Comparison of ENCODE assay signal across 23 mouse cellular contexts in the genomic region with DNA sequence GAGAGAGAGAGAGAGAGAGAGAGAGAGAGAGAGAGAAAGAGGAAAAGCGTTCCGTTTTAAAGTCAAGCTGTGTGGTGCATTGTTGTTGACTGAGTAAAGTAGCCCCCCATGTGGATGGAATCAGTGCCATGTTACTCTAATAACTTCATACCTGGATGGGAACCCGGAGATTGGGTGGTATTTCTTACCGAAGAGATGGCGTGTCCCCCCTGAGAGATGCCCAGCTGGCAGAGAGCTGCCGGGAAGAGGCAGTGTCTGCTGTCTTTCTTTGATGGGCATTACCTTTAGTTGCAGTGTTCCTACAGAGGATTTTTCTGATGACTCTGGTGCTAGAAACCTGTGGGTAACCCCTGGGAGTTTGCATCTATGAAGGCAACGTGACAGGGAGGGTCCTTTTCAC. TPM values are rescaled to one million over a fixed set of nuclear protein-coding genes. Genes with fewer than 3 reads are reported as not detected.
DNase-seq lines count a peak whose midpoint lies in the region; ATAC-seq and TF ChIP-seq lines count a peak whose summit lies in the region.
"Had no signal": no experiment of that assay in that cellular context is flagged by ENCODE, and none has a peak within 500 bp of the region (broad histone marks: within the 10 kb centered on the region; RNA-seq: fewer than 3 reads in every experiment).

No protein-coding gene starts in this region.

- no peak overlapping the region for H3K9ac ChIP-seq in forebrain, embryonic 13.5 days
- no peak overlapping the region for H3K9ac ChIP-seq in hindbrain, postnatal 0 days (replicated peaks; ENCODE audit: low read length)
- H3K9ac ChIP-seq in hindbrain, embryonic 16.5 days (ENCODE audit: low read depth, low read length): no peak overlapping the region
- H3K9ac ChIP-seq in forebrain, postnatal 0 days: no peak overlapping the region
- H3K9ac ChIP-seq: embryonic facial prominence, embryonic 13.5 days; hindbrain, embryonic 13.5 days had no signal

- no peaks in the 10 kb centered on the region for H3K27me3 ChIP-seq in forebrain, embryonic 13.5 days
- no peaks in the 10 kb centered on the region for H3K27me3 ChIP-seq in forebrain, embryonic 10.5 days (ENCODE audit: poor library complexity, severe bottlenecking)
- no peaks in the 10 kb centered on the region for H3K27me3 ChIP-seq in hindbrain, postnatal 0 days (ENCODE audit: insufficient read depth, low read length)
- no peaks in the 10 kb centered on the region for H3K27me3 ChIP-seq in hindbrain, embryonic 16.5 days (replicated peaks; ENCODE audit: control insufficient read depth, insufficient read depth, low read length)
- H3K27me3 ChIP-seq in forebrain, postnatal 0 days (ENCODE audit: insufficient read depth, low read length): no peaks in the 10 kb centered on the region
- H3K27me3 ChIP-seq: CH12.LX; embryonic facial prominence, embryonic 13.5 days; hindbrain, embryonic 13.5 days; Patski had no signal

- no peaks in the 10 kb centered on the region for H3K36me3 ChIP-seq in forebrain, embryonic 13.5 days (ENCODE audit: poor library complexity, severe bottlenecking)
- H3K36me3 ChIP-seq in forebrain, embryonic 10.5 days (replicated peaks): no peaks in the 10 kb centered on the region
- H3K36me3 ChIP-seq in hindbrain, postnatal 0 days (ENCODE audit: insufficient read depth, low read length): no peaks in the 10 kb centered on the region
- no peaks in the 10 kb centered on the region for H3K36me3 ChIP-seq in hindbrain, embryonic 16.5 days (ENCODE audit: control insufficient read depth, insufficient read depth, low read length)
- no peaks in the 10 kb centered on the region for H3K36me3 ChIP-seq in forebrain, postnatal 0 days (ENCODE audit: insufficient read depth)
- H3K36me3 ChIP-seq: embryonic facial prominence, embryonic 13.5 days; heart, embryonic 10.5 days; hindbrain, embryonic 13.5 days had no signal

- no peaks in the 10 kb centered on the region for H3K9me3 ChIP-seq in forebrain, embryonic 13.5 days (replicated peaks)
- H3K9me3 ChIP-seq in forebrain, embryonic 10.5 days: no peaks in the 10 kb centered on the region
- H3K9me3 ChIP-seq in hindbrain, postnatal 0 days (ENCODE audit: low read length): no peaks in the 10 kb centered on the region
- H3K9me3 ChIP-seq in hindbrain, embryonic 16.5 days (ENCODE audit: control insufficient read depth, low read length): no peaks in the 10 kb centered on the region
- no peaks in the 10 kb centered on the region for H3K9me3 ChIP-seq in forebrain, postnatal 0 days (ENCODE audit: low read length)
- H3K9me3 ChIP-seq: embryonic facial prominence, embryonic 13.5 days; heart, embryonic 10.5 days; hindbrain, embryonic 13.5 days had no signal

- no peak for DNase-seq in forebrain, embryonic 10.5 days (ENCODE audit: extremely low spot score, low spot score)
- DNase-seq in hindbrain, postnatal 0 days (ENCODE audit: low spot score): peak; percentile 24
- DNase-seq in brain, embryonic 14.5 days (ENCODE audit: low read depth): peak; percentile 17
- peak; percentile 5 for DNase-seq in forebrain, postnatal 0 days
- DNase-seq: adrenal gland, postnatal 14 days; gastrocnemius, postnatal 10 days; heart, adult 18-20 months; heart, postnatal 10 days; heart, postnatal 4 days had no signal

- no peak for TF ChIP-seq CTCF in hindbrain, postnatal 0 days (IDR thresholded peaks at IDR 0.05; ENCODE audit: low read depth)
- no peak for TF ChIP-seq CTCF in brain, embryonic 14.5 days (IDR thresholded peaks at IDR 0.05; ENCODE audit: borderline replicate concordance, extremely low read depth, insufficient read depth, insufficient read length)
- no peak for TF ChIP-seq CTCF in forebrain, postnatal 0 days (IDR thresholded peaks at IDR 0.05; ENCODE audit: low read depth)

- ATAC-seq in forebrain, embryonic 13.5 days: no peak
- no peak for ATAC-seq in hindbrain, postnatal 0 days
- ATAC-seq in hindbrain, embryonic 16.5 days: no peak
- ATAC-seq in forebrain, postnatal 0 days: no peak
- ATAC-seq: activated CD4-positive, CD25-positive, alpha-beta regulatory T cell, adult 4 months; inflammation-experienced regulatory T-cells, adult 6 months; intestine, postnatal 0 days; Patski had no signal

- no peak overlapping the region for H3K4me3 ChIP-seq in forebrain, embryonic 13.5 days
- H3K4me3 ChIP-seq in forebrain, embryonic 10.5 days: no peak overlapping the region
- H3K4me3 ChIP-seq in hindbrain, postnatal 0 days (ENCODE audit: low read length): no peak overlapping the region
- H3K4me3 ChIP-seq in hindbrain, embryonic 16.5 days (ENCODE audit: low read length): no peak overlapping the region
- H3K4me3 ChIP-seq in forebrain, postnatal 0 days (ENCODE audit: low read depth, low read length): no peak overlapping the region
- H3K4me3 ChIP-seq: embryonic facial prominence, embryonic 13.5 days; heart, embryonic 10.5 days; hindbrain, embryonic 13.5 days had no signal

- H3K4me2 ChIP-seq in forebrain, embryonic 13.5 days: no peak overlapping the region
- H3K4me2 ChIP-seq in hindbrain, postnatal 0 days (ENCODE audit: low read depth, low read length): no peak overlapping the region
- no peak overlapping the region for H3K4me2 ChIP-seq in hindbrain, embryonic 16.5 days (ENCODE audit: low read length)
- no peak overlapping the region for H3K4me2 ChIP-seq in forebrain, postnatal 0 days (ENCODE audit: low read depth)
- H3K4me2 ChIP-seq: embryonic facial prominence, embryonic 13.5 days; hindbrain, embryonic 13.5 days had no signal

- TF ChIP-seq POLR2A in brain, embryonic 14.5 days (IDR thresholded peaks at IDR 0.05; ENCODE audit: borderline replicate concordance, extremely low read depth, insufficient read depth, insufficient read length, poor library complexity, severe bottlenecking): no peak

- WGBS in forebrain, embryonic 13.5 days: 71% methylated on average over 7 of the region's 7 CpGs
- 96% methylated on average over 7 of the region's 7 CpGs for WGBS in forebrain, embryonic 10.5 days
- WGBS in hindbrain, postnatal 0 days: 51% methylated on average over 7 of the region's 7 CpGs
- 66% methylated on average over 7 of the region's 7 CpGs for WGBS in hindbrain, embryonic 16.5 days
- 64% methylated on average over 7 of the region's 7 CpGs for WGBS in forebrain, postnatal 0 days

- peaks cover 6% of the 10 kb centered on the region; the same call in 1 of the 2 replicates for H3K4me1 ChIP-seq in forebrain, embryonic 13.5 days
- no peaks in the 10 kb centered on the region for H3K4me1 ChIP-seq in forebrain, embryonic 10.5 days
- H3K4me1 ChIP-seq in hindbrain, postnatal 0 days (ENCODE audit: insufficient read depth, low read length): no peaks in the 10 kb centered on the region
- no peaks in the 10 kb centered on the region for H3K4me1 ChIP-seq in hindbrain, embryonic 16.5 days (ENCODE audit: control insufficient read depth, insufficient read depth, low read depth, low read length)
- no peaks in the 10 kb centered on the region for H3K4me1 ChIP-seq in forebrain, postnatal 0 days (ENCODE audit: insufficient read depth)
- H3K4me1 ChIP-seq: embryonic facial prominence, embryonic 13.5 days; heart, embryonic 10.5 days; hindbrain, embryonic 13.5 days had no signal

- H3K27ac ChIP-seq in forebrain, embryonic 13.5 days: peak overlapping the region; percentile 40; the same call in 1 of the 2 replicates
- H3K27ac ChIP-seq in forebrain, embryonic 10.5 days: no peak overlapping the region
- H3K27ac ChIP-seq in hindbrain, postnatal 0 days: peak overlapping the region; percentile 15; the same call in 1 of the 2 replicates
- no peak overlapping the region for H3K27ac ChIP-seq in hindbrain, embryonic 16.5 days (ENCODE audit: low read depth, low read length)
- no peak overlapping the region for H3K27ac ChIP-seq in forebrain, postnatal 0 days (ENCODE audit: low read depth, low read length)
- H3K27ac ChIP-seq: embryonic facial prominence, embryonic 13.5 days; heart, embryonic 10.5 days; hindbrain, embryonic 13.5 days had no signal

RNA-seq across cellular contexts. Expression of gene Gk2, which starts 10.4 kb away (rescaled TPM):
- polyA plus RNA-seq in forebrain, embryonic 13.5 days (2015; fragmentation: Nextera tagmentation; extraction: Ambion mirVana): not detected in 2 replicates
- not detected in 2 replicates for polyA plus RNA-seq in forebrain, embryonic 10.5 days (2016; fragmentation: Nextera tagmentation; extraction: Ambion mirVana)
- not detected in 2 replicates for total RNA-seq in hindbrain, postnatal 0 days (2014; rRNA removed)
- not detected in 2 replicates for polyA plus RNA-seq in hindbrain, postnatal 0 days (2015; fragmentation: Nextera tagmentation; extraction: Ambion mirVana)
- polyA plus RNA-seq in hindbrain, embryonic 16.5 days (2015; fragmentation: Nextera tagmentation; extraction: Ambion mirVana): not detected in 2 replicates
- polyA plus RNA-seq in brain, embryonic 14.5 days (2012; rRNA removed): not detected in 2 replicates
- not detected in 2 replicates for total RNA-seq in forebrain, postnatal 0 days (2014; rRNA removed)
- polyA plus RNA-seq in forebrain, postnatal 0 days (2015; fragmentation: Nextera tagmentation; extraction: Ambion mirVana): not detected in 2 replicates
- total RNA-seq: adrenal gland, adult 18-20 months; adrenal gland, postnatal 14 days; CH12.LX; gastrocnemius, postnatal 10 days; gastrocnemius, postnatal 4 days; heart, adult 18-20 months; heart, postnatal 10 days; heart, postnatal 4 days had no signal
- polyA plus RNA-seq: embryonic facial prominence, embryonic 13.5 days; frontal cortex, adult 2 months; heart, embryonic 10.5 days; heart, embryonic 14.5 days; hindbrain, embryonic 13.5 days; intestine, postnatal 0 days; Patski had no signal

Comparison
In these comparisons a context has a peak if more than half of its experiments do, and no peak if none do; other contexts are left out.
1. H3K27ac ChIP-seq: peak in forebrain, embryonic 13.5 days (single experiment) and hindbrain, postnatal 0 days (single experiment); none in forebrain, embryonic 10.5 days (single experiment), hindbrain, embryonic 16.5 days (single experiment) and forebrain, postnatal 0 days (single experiment).